Mouse (Mus musculus): ENCODE results near the gene Vti1a. TPM values are rescaled to one million over a fixed set of nuclear protein-coding genes. Genes with fewer than 3 reads are reported as not detected.

The Vti1a gene
- polyA plus RNA-seq, 1 experiment from 2014 or later = 17.9 TPM

DNA sequence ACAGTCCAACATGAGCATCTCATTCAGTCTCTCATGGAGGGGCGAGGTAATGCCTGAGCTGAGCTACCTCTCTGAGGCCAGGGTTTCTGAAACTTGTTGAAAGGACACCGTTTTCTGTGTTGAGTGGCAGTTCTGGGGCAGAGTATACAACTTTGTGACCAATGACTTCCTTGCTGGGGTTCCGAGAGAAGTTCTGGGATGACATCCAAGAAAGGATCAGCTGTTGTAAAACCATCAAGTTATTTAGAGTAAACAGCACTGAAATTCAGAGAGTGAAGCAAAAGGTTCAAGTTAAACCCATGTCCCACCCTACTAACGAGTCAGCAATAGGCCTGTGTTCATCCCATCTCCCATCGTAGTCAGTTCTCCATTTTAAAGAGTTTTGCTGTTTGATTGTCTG is 164.4 kb downstream of the Vti1a start:
- Histone ChIP-seq H3K4me2 (replicated peaks; ENCODE audit: low read depth, low read length) (no peak overlapping the region), H3K27me3 (replicated peaks; ENCODE audit: insufficient read depth, low read length) (no peaks in the 10 kb centered on the region), H3K9me3 (ENCODE audit: low read length) (no peaks in the 10 kb centered on the region), H3K4me1 (ENCODE audit: insufficient read depth, low read depth, low read length) (no peaks in the 10 kb centered on the region), H3K4me3 (ENCODE audit: low read depth, low read length) (no peak overlapping the region), H3K9ac (replicated peaks; ENCODE audit: low read depth) (no peak overlapping the region), H3K27ac (ENCODE audit: low read length) (no peak overlapping the region), H3K36me3 (ENCODE audit: insufficient read depth, low read length) (no peaks in the 10 kb centered on the region)
- DNase-seq (ENCODE audit: low spot score) = peak; percentile 20
- TF ChIP-seq EP300 (IDR thresholded peaks at IDR 0.05) (no peak), CTCF (IDR thresholded peaks at IDR 0.05) (no peak)
- WGBS = 57% methylated on average over 5 of the region's 5 CpGs
- ATAC-seq = no peak

DNA sequence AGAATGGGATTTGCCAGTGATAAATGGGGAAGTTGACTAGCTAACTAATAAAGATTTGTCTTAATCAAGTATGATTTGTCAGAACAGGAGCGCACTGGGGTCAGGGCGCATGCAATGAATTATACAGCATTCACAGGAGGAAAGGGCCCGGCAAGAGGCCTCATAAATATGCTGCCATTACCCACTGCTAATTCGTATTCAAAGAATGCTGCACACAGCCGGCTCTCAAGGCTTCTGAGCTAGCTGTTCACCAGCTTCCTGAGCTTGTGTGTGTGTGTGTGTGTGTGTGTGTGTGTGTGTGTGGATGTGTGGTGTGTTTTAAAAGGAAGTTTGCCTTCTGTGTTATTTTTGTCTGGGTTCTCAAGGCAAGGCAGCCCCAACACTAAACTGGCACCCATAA is 165.2 kb downstream of the Vti1a start:
- Histone ChIP-seq H3K4me3 (ENCODE audit: low read depth, low read length) (no peak overlapping the region), H3K27ac (ENCODE audit: low read length) (no peak overlapping the region), H3K9ac (replicated peaks; ENCODE audit: low read depth) (no peak overlapping the region), H3K9me3 (ENCODE audit: low read length) (no peaks in the 10 kb centered on the region), H3K36me3 (ENCODE audit: insufficient read depth, low read length) (no peaks in the 10 kb centered on the region), H3K4me2 (replicated peaks; ENCODE audit: low read depth, low read length) (no peak overlapping the region), H3K4me1 (ENCODE audit: insufficient read depth, low read depth, low read length) (no peaks in the 10 kb centered on the region), H3K27me3 (replicated peaks; ENCODE audit: insufficient read depth, low read length) (no peaks in the 10 kb centered on the region)
- no peak for TF ChIP-seq CTCF (IDR thresholded peaks at IDR 0.05)
- no peak for TF ChIP-seq EP300 (IDR thresholded peaks at IDR 0.05)
- DNase-seq (ENCODE audit: low spot score) (no peak), ATAC-seq (no peak)
- WGBS = 52% methylated on average over 5 of the region's 5 CpGs

- H3K36me3 ChIP-seq (ENCODE audit: insufficient read depth, low read length) = no peaks in the 10 kb centered on the region
- DNase-seq (ENCODE audit: low spot score) (no peak), ATAC-seq (no peak)
- H3K4me3 ChIP-seq (ENCODE audit: low read depth, low read length) = no peak overlapping the region
- H3K27ac ChIP-seq (ENCODE audit: low read length) = no peak overlapping the region
- no peak overlapping the region for H3K4me2 ChIP-seq (replicated peaks; ENCODE audit: low read depth, low read length)
- no peaks in the 10 kb centered on the region for H3K27me3 ChIP-seq (replicated peaks; ENCODE audit: insufficient read depth, low read length)
- no peaks in the 10 kb centered on the region for H3K4me1 ChIP-seq (ENCODE audit: insufficient read depth, low read depth, low read length)
- H3K9ac ChIP-seq (replicated peaks; ENCODE audit: low read depth) = no peak overlapping the region
- TF ChIP-seq EP300 (IDR thresholded peaks at IDR 0.05) (no peak), CTCF (IDR thresholded peaks at IDR 0.05) (no peak)
- WGBS = 30% methylated on average over 5 of the region's 5 CpGs
- no peaks in the 10 kb centered on the region for H3K9me3 ChIP-seq (ENCODE audit: low read length)
These were observed 167.4 kb downstream of the Vti1a start for GRCm38 (mm10) chr19:55483526-55483925.

DNA sequence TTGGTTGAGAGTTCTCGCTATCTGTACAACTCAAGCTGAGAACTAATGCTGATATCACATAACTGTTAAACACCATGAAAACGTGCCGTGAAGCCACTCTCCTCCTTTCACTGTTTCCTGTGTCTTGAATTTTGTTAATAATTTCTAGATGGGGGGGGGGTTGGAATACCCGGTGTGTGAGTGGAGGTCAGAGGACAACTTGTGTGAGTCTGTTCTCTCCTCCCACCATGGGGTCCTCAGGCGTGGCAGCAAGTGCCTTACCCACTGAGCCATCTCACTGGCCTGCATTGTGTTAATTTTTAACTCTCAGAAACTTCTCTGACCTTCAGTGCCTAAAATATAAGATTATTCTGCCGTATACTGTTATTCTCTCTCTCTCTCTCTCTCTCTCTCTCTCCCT is 168.5 kb downstream of the Vti1a start:
- ATAC-seq (no peak), DNase-seq (ENCODE audit: low spot score) (no peak)
- TF ChIP-seq EP300 (IDR thresholded peaks at IDR 0.05) (no peak), CTCF (IDR thresholded peaks at IDR 0.05) (no peak)
- H3K36me3 ChIP-seq (ENCODE audit: insufficient read depth, low read length) = no peaks in the 10 kb centered on the region
- no peaks in the 10 kb centered on the region for H3K4me1 ChIP-seq (ENCODE audit: insufficient read depth, low read depth, low read length)
- WGBS = 65% methylated on average over 6 of the region's 6 CpGs
- H3K4me2 ChIP-seq (replicated peaks; ENCODE audit: low read depth, low read length) = no peak overlapping the region
- no peak overlapping the region for H3K4me3 ChIP-seq (ENCODE audit: low read depth, low read length)
- no peak overlapping the region for H3K9ac ChIP-seq (replicated peaks; ENCODE audit: low read depth)
- H3K27me3 ChIP-seq (replicated peaks; ENCODE audit: insufficient read depth, low read length) = no peaks in the 10 kb centered on the region
- H3K9me3 ChIP-seq (ENCODE audit: low read length) = no peaks in the 10 kb centered on the region
- no peak overlapping the region for H3K27ac ChIP-seq (ENCODE audit: low read length)

GRCm38 (mm10) chr19:55486473-55486872 is 170.4 kb downstream of the Vti1a start:
- Histone ChIP-seq H3K4me2 (replicated peaks; ENCODE audit: low read depth, low read length) (no peak overlapping the region), H3K9me3 (ENCODE audit: low read length) (no peaks in the 10 kb centered on the region), H3K27ac (ENCODE audit: low read length) (no peak overlapping the region), H3K36me3 (ENCODE audit: insufficient read depth, low read length) (no peaks in the 10 kb centered on the region), H3K4me1 (ENCODE audit: insufficient read depth, low read depth, low read length) (no peaks in the 10 kb centered on the region), H3K27me3 (replicated peaks; ENCODE audit: insufficient read depth, low read length) (no peaks in the 10 kb centered on the region), H3K4me3 (ENCODE audit: low read depth, low read length) (no peak overlapping the region), H3K9ac (replicated peaks; ENCODE audit: low read depth) (no peak overlapping the region)
- ATAC-seq (no peak), DNase-seq (ENCODE audit: low spot score) (no peak)
- 65% methylated on average over 4 of the region's 4 CpGs for WGBS
- TF ChIP-seq EP300 (IDR thresholded peaks at IDR 0.05) (no peak), CTCF (IDR thresholded peaks at IDR 0.05) (no peak)

DNA sequence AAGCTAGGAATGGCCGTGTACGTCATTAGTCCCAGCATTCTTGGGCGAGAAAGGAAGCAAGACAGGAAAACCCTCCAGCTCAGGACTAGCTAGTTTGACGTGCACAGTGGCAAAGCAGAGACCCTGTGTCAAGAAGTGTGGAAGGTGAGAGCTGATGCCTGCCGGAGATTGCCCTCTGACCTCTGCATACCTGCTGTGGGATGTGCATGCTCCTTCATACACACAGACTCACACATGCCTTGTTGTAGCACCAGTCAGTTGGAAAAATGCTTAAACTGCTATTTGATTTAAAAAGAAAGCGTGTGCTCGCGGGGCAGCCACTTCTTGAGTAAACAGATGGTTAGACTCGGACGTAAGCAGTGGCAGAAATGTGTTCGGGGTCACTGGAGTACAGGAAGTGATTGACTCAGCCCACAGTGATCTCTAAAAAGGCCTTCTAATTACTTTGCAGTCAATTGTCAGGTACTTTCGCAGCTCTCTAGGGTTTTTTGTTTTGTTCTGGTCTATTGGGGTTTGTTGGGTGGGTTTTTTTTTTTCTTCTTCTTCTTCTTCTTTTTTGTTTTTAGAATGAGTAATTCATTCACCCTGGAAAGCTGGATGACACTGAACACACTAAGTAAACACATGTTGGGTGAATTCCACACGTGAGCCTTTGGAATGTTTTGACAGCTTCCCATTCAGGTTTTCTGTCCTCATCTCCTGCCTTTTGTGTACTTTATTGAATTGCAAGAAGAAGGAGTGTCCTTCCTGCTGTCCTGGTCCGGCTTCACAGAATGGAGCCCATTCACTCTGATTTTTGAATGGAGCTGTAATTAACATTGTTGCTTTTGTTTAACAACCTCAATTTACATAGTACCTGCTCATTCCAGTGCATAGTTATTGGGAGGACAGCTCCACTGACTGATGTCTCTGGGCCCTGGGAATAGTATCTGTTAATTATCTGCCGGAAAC is 175.3 kb downstream of the Vti1a start:
- no peak overlapping the region for H3K4me3 ChIP-seq (ENCODE audit: low read depth, low read length)
- ATAC-seq = no peak
- 28% methylated on average over 15 of the region's 15 CpGs for WGBS
- H3K27ac ChIP-seq (ENCODE audit: low read length) = no peak overlapping the region
- no peaks in the 10 kb centered on the region for H3K27me3 ChIP-seq (replicated peaks; ENCODE audit: insufficient read depth, low read length)
- no peaks in the 10 kb centered on the region for H3K36me3 ChIP-seq (ENCODE audit: insufficient read depth, low read length)
- H3K4me2 ChIP-seq (replicated peaks; ENCODE audit: low read depth, low read length) = no peak overlapping the region
- TF ChIP-seq CTCF (IDR thresholded peaks at IDR 0.05) = no peak
- no peak for TF ChIP-seq EP300 (IDR thresholded peaks at IDR 0.05)
- no peaks in the 10 kb centered on the region for H3K9me3 ChIP-seq (ENCODE audit: low read length)
- peak; percentile 54 for DNase-seq (ENCODE audit: low spot score)
- no peaks in the 10 kb centered on the region for H3K4me1 ChIP-seq (ENCODE audit: insufficient read depth, low read depth, low read length)
- H3K9ac ChIP-seq (replicated peaks; ENCODE audit: low read depth) = no peak overlapping the region

All from lung, postnatal 0 days (tissue).